Mouse (Mus musculus): ENCODE results near the gene Prdm9.

Gene Prdm9

GRCm38 (mm10) chr17:15527811-15528136 is 36.4 kb downstream of the Prdm9 start:
- no peak for DNase-seq (ENCODE audit: low read depth)

- peak; percentile 87 for DNase-seq (ENCODE audit: low read depth)
Measured at GRCm38 (mm10) chr17:15526986-15527810, 37.0 kb downstream of the Prdm9 start, which contains the start of gene Pdcd2. Gene Pdcd2, minus strand, starts transcription at chr17:15527301.

GRCm38 (mm10) chr17:15526304-15526703 is 37.9 kb downstream of the Prdm9 start:
- no peak for DNase-seq (ENCODE audit: low read depth)

- DNase-seq (ENCODE audit: low read depth) = no peak
Measured at GRCm38 (mm10) chr17:15518766-15519165, 45.4 kb downstream of the Prdm9 start.

GRCm38 (mm10) chr17:15518186-15518585 is 46.0 kb downstream of the Prdm9 start:
- DNase-seq (ENCODE audit: low read depth) = no peak

- no peak for DNase-seq (ENCODE audit: low read depth)
Measured at GRCm38 (mm10) chr17:15517776-15518175, 46.4 kb downstream of the Prdm9 start.

- DNase-seq (ENCODE audit: low read depth) = no peak
Measured at GRCm38 (mm10) chr17:15510694-15511093, 53.5 kb downstream of the Prdm9 start.

GRCm38 (mm10) chr17:15499656-15500394 is 64.3 kb downstream of the Prdm9 start, which contains the start of the genes Psmb1 and Tbp:
Gene Psmb1, minus strand, starts transcription at chr17:15499751.
Gene Tbp, plus strand, starts transcription at chr17:15499888.
- DNase-seq (ENCODE audit: low read depth) = peak; percentile 94

GRCm38 (mm10) chr17:15498753-15499113 is 65.4 kb downstream of the Prdm9 start:
- no peak for DNase-seq (ENCODE audit: low read depth)

GRCm38 (mm10) chr17:15497882-15498752 is 66.0 kb downstream of the Prdm9 start:
- peak; percentile 73 for DNase-seq (ENCODE audit: low read depth)

Measured in fibroblast of lung, adult 2 months (primary cell).